Mouse (Mus musculus) neural tube, embryonic 12.5 days (tissue): ENCODE results near the gene Amer1. TPM values are rescaled to one million over a fixed set of nuclear protein-coding genes. Genes with fewer than 3 reads are reported as not detected.

ENCODE experiments used
- polyA plus RNA-seq: library from polyadenylated mRNA; unstranded; fragments of >200 nt; fragmentation: Nextera tagmentation; extraction: Ambion mirVana; gene quantifications from 2 replicates; pipeline ENCODE4 v1.2.1, GENCODE M21; 2016

The Amer1 gene
- polyA plus RNA-seq, 1 experiment from 2014 or later = 11.5 TPM

Other genes with a start within 250 kb of the Amer1 start
- 20.9 and 27.3 TPM in 2 replicates for gene Arhgef9, start 248.0 kb downstream of the Amer1 start, polyA plus RNA-seq
- 0.40 and 0.65 TPM in 2 replicates for gene Asb12, start 113.1 kb upstream of the Amer1 start, polyA plus RNA-seq
- not detected in 2 replicates for gene Pfn5, start 113.2 kb upstream of the Amer1 start, polyA plus RNA-seq
- gene Zc4h2, start 213.6 kb upstream of the Amer1 start, polyA plus RNA-seq = 66.2 and 69.4 TPM in 2 replicates